Mouse (Mus musculus): ENCODE results near the gene Dnah7a.
"Not testable (repeated sequence)": the region's sequence is repeated elsewhere in the genome, so short reads cannot be mapped to it uniquely, and the experiment has no call there.

Dnah7a gene

GRCm38 (mm10) chr1:53706431-53707361, at the start of gene Dnah7a:
Gene Dnah7a, minus strand, starts transcription at chr1:53706784.
- in situ Hi-C loops (cut with MboI, MseI): no loop called here

- in situ Hi-C loops (cut with MboI, MseI): not testable (repeated sequence)
These were observed 46.9 kb upstream of the Dnah7a start for GRCm38 (mm10) chr1:53753501-53753900.

- in situ Hi-C loops (cut with MboI, MseI): no loop called here
These were observed 44.6 kb upstream of the Dnah7a start for GRCm38 (mm10) chr1:53751144-53751543.

GRCm38 (mm10) chr1:53750697-53751096, 44.1 kb upstream of the Dnah7a start:
- in situ Hi-C loops (cut with MboI, MseI): not testable (repeated sequence)

- in situ Hi-C loops (cut with MboI, MseI): not testable (repeated sequence)
These were observed 43.3 kb upstream of the Dnah7a start for GRCm38 (mm10) chr1:53749881-53750385.

- in situ Hi-C loops (cut with MboI, MseI): no loop called here
These were observed 42.0 kb upstream of the Dnah7a start for GRCm38 (mm10) chr1:53748571-53748970.

- in situ Hi-C loops (cut with MboI, MseI): no loop called here
These were observed 39.4 kb upstream of the Dnah7a start for GRCm38 (mm10) chr1:53746001-53746400.

GRCm38 (mm10) chr1:53741742-53742458, 35.3 kb upstream of the Dnah7a start:
- in situ Hi-C loops (cut with MboI, MseI): no loop called here

- in situ Hi-C loops (cut with MboI, MseI): no loop called here
These were observed 34.3 kb upstream of the Dnah7a start for GRCm38 (mm10) chr1:53740777-53741336.

GRCm38 (mm10) chr1:53740077-53740776, 33.6 kb upstream of the Dnah7a start:
- in situ Hi-C loops (cut with MboI, MseI): not testable (repeated sequence)

GRCm38 (mm10) chr1:53736583-53736982, 30.0 kb upstream of the Dnah7a start:
- in situ Hi-C loops (cut with MboI, MseI): no loop called here

GRCm38 (mm10) chr1:53728489-53729225, 22.1 kb upstream of the Dnah7a start:
- in situ Hi-C loops (cut with MboI, MseI): no loop called here

- in situ Hi-C loops (cut with MboI, MseI): no loop called here
These were observed 20.3 kb upstream of the Dnah7a start for GRCm38 (mm10) chr1:53726883-53727282.

- in situ Hi-C loops (cut with MboI, MseI): loop anchor here (5.0 kb wide), 2 partner anchors 41 to 181 kb away; no protein-coding TSS in a partner anchor
These were observed 14.8 kb upstream of the Dnah7a start for GRCm38 (mm10) chr1:53721353-53721752.

GRCm38 (mm10) chr1:53720601-53721351, 14.2 kb upstream of the Dnah7a start:
- in situ Hi-C loops (cut with MboI, MseI): loop anchor here (5.0 kb wide), 2 partner anchors 42 to 182 kb away; no protein-coding TSS in a partner anchor

GRCm38 (mm10) chr1:53715966-53716515, 9.5 kb upstream of the Dnah7a start:
- in situ Hi-C loops (cut with MboI, MseI): no loop called here

- in situ Hi-C loops (cut with MboI, MseI): no loop called here
These were observed 8.9 kb upstream of the Dnah7a start for GRCm38 (mm10) chr1:53715446-53715845.

- in situ Hi-C loops (cut with MboI, MseI): not testable (repeated sequence)
These were observed 6.8 kb upstream of the Dnah7a start for GRCm38 (mm10) chr1:53713383-53713782.

- in situ Hi-C loops (cut with MboI, MseI): no loop called here
These were observed 4.5 kb upstream of the Dnah7a start for GRCm38 (mm10) chr1:53711069-53711468.
